Mouse (Mus musculus): ENCODE results near the gene Cipc. TPM values are rescaled to one million over a fixed set of nuclear protein-coding genes. Genes with fewer than 3 reads are reported as not detected.

Cipc gene
- polyA plus RNA-seq, 1 experiment from 2014 or later, result 37.9 TPM

GRCm38 (mm10) chr12:86950161-86950960 lies 3.5 kb downstream of the Cipc start:
- 73% methylated on average over 16 of the region's 16 CpGs for WGBS
- Histone ChIP-seq H3K4me1 (ENCODE audit: control insufficient read depth, insufficient read depth, low read length) (peaks cover 20% of the 10 kb centered on the region), H3K4me2 (no peak overlapping the region), H3K4me3 (ENCODE audit: low read depth, low read length) (no peak overlapping the region), H3K27ac (ENCODE audit: low read depth, low read length) (peak overlapping the region; percentile 40), H3K9me3 (ENCODE audit: control insufficient read depth, low read length) (no peaks in the 10 kb centered on the region), H3K36me3 (ENCODE audit: control insufficient read depth, insufficient read depth, low read length) (peaks cover 6% of the 10 kb centered on the region; the same call in 1 of the 2 replicates), H3K9ac (ENCODE audit: low read length) (peak overlapping the region; percentile 27; the same call in 1 of the 2 replicates), H3K27me3 (ENCODE audit: control insufficient read depth, insufficient read depth, low read length) (no peaks in the 10 kb centered on the region)
- DNase-seq (ENCODE audit: low spot score, missing footprints) (peak; percentile 83), ATAC-seq (ENCODE audit: low FRiP score) (no peak)

- Histone ChIP-seq H3K27me3 (ENCODE audit: control insufficient read depth, insufficient read depth, low read length) (no peaks in the 10 kb centered on the region), H3K4me3 (ENCODE audit: low read depth, low read length) (no peak overlapping the region), H3K36me3 (ENCODE audit: control insufficient read depth, insufficient read depth, low read length) (peaks cover 6% of the 10 kb centered on the region; the same call in 1 of the 2 replicates), H3K4me2 (no peak overlapping the region), H3K9ac (ENCODE audit: low read length) (no peak overlapping the region), H3K4me1 (ENCODE audit: control insufficient read depth, insufficient read depth, low read length) (peaks cover 18% of the 10 kb centered on the region), H3K27ac (ENCODE audit: low read depth, low read length) (no peak overlapping the region), H3K9me3 (ENCODE audit: control insufficient read depth, low read length) (no peaks in the 10 kb centered on the region)
- peak; percentile 45 for DNase-seq (ENCODE audit: low spot score, missing footprints)
- WGBS, result 91% methylated on average over 3 of the region's 3 CpGs
- ATAC-seq (ENCODE audit: low FRiP score), result no peak
Measured at GRCm38 (mm10) chr12:86950961-86951360, 4.1 kb downstream of the Cipc start.

- Histone ChIP-seq H3K9ac (ENCODE audit: low read length) (no peak overlapping the region), H3K36me3 (ENCODE audit: control insufficient read depth, insufficient read depth, low read length) (peaks cover 6% of the 10 kb centered on the region; the same call in 1 of the 2 replicates), H3K4me3 (ENCODE audit: low read depth, low read length) (no peak overlapping the region), H3K4me2 (no peak overlapping the region), H3K4me1 (ENCODE audit: control insufficient read depth, insufficient read depth, low read length) (peaks cover 15% of the 10 kb centered on the region), H3K27me3 (ENCODE audit: control insufficient read depth, insufficient read depth, low read length) (no peaks in the 10 kb centered on the region), H3K27ac (ENCODE audit: low read depth, low read length) (no peak overlapping the region), H3K9me3 (ENCODE audit: control insufficient read depth, low read length) (no peaks in the 10 kb centered on the region)
- 75% methylated on average over 10 of the region's 10 CpGs for WGBS
- peak; percentile 82 for DNase-seq (ENCODE audit: low spot score, missing footprints)
- ATAC-seq (ENCODE audit: low FRiP score), result no peak
Measured at GRCm38 (mm10) chr12:86952331-86952850, 5.5 kb downstream of the Cipc start.

GRCm38 (mm10) chr12:86955894-86956293 lies 9.1 kb downstream of the Cipc start:
- Histone ChIP-seq H3K9me3 (ENCODE audit: control insufficient read depth, low read length) (no peaks in the 10 kb centered on the region), H3K27me3 (ENCODE audit: control insufficient read depth, insufficient read depth, low read length) (no peaks in the 10 kb centered on the region), H3K36me3 (ENCODE audit: control insufficient read depth, insufficient read depth, low read length) (peaks cover 25% of the 10 kb centered on the region), H3K4me2 (no peak overlapping the region), H3K4me3 (ENCODE audit: low read depth, low read length) (no peak overlapping the region), H3K9ac (ENCODE audit: low read length) (no peak overlapping the region), H3K4me1 (ENCODE audit: control insufficient read depth, insufficient read depth, low read length) (peaks cover 2% of the 10 kb centered on the region; the same call in 1 of the 2 replicates), H3K27ac (ENCODE audit: low read depth, low read length) (no peak overlapping the region)
- WGBS, result 98% methylated on average over 2 of the region's 2 CpGs
- no peak for ATAC-seq (ENCODE audit: low FRiP score)
- DNase-seq (ENCODE audit: low spot score, missing footprints), result peak; percentile 60

- Histone ChIP-seq H3K4me2 (no peak overlapping the region), H3K4me3 (ENCODE audit: low read depth, low read length) (no peak overlapping the region), H3K27me3 (ENCODE audit: control insufficient read depth, insufficient read depth, low read length) (no peaks in the 10 kb centered on the region), H3K36me3 (ENCODE audit: control insufficient read depth, insufficient read depth, low read length) (peaks cover 37% of the 10 kb centered on the region), H3K9me3 (ENCODE audit: control insufficient read depth, low read length) (no peaks in the 10 kb centered on the region), H3K9ac (ENCODE audit: low read length) (no peak overlapping the region), H3K27ac (ENCODE audit: low read depth, low read length) (no peak overlapping the region), H3K4me1 (ENCODE audit: control insufficient read depth, insufficient read depth, low read length) (no peaks in the 10 kb centered on the region)
- DNase-seq (ENCODE audit: low spot score, missing footprints) (no peak), ATAC-seq (ENCODE audit: low FRiP score) (no peak)
- WGBS, result 91% methylated on average over 5 of the region's 5 CpGs
Measured at GRCm38 (mm10) chr12:86958558-86958957, 11.7 kb downstream of the Cipc start.

GRCm38 (mm10) chr12:86959661-86960060 lies 12.8 kb downstream of the Cipc start:
- H3K27me3 ChIP-seq (ENCODE audit: control insufficient read depth, insufficient read depth, low read length), result no peaks in the 10 kb centered on the region
- no peaks in the 10 kb centered on the region for H3K4me1 ChIP-seq (ENCODE audit: control insufficient read depth, insufficient read depth, low read length)
- ATAC-seq (ENCODE audit: low FRiP score), result no peak
- H3K27ac ChIP-seq (ENCODE audit: low read depth, low read length), result no peak overlapping the region
- H3K9me3 ChIP-seq (ENCODE audit: control insufficient read depth, low read length), result no peaks in the 10 kb centered on the region
- H3K9ac ChIP-seq (ENCODE audit: low read length), result no peak overlapping the region
- H3K36me3 ChIP-seq (ENCODE audit: control insufficient read depth, insufficient read depth, low read length), result peaks cover 34% of the 10 kb centered on the region
- no peak for DNase-seq (ENCODE audit: low spot score, missing footprints)
- H3K4me2 ChIP-seq, result no peak overlapping the region
- no peak overlapping the region for H3K4me3 ChIP-seq (ENCODE audit: low read depth, low read length)
- 98% methylated on average over 5 of the region's 5 CpGs for WGBS

- Histone ChIP-seq H3K9ac (ENCODE audit: low read length) (no peak overlapping the region), H3K4me2 (no peak overlapping the region), H3K9me3 (ENCODE audit: control insufficient read depth, low read length) (no peaks in the 10 kb centered on the region), H3K27me3 (ENCODE audit: control insufficient read depth, insufficient read depth, low read length) (no peaks in the 10 kb centered on the region), H3K27ac (ENCODE audit: low read depth, low read length) (no peak overlapping the region), H3K4me1 (ENCODE audit: control insufficient read depth, insufficient read depth, low read length) (no peaks in the 10 kb centered on the region), H3K36me3 (ENCODE audit: control insufficient read depth, insufficient read depth, low read length) (peaks cover 34% of the 10 kb centered on the region), H3K4me3 (ENCODE audit: low read depth, low read length) (no peak overlapping the region)
- DNase-seq (ENCODE audit: low spot score, missing footprints), result no peak
- no peak for ATAC-seq (ENCODE audit: low FRiP score)
- 87% methylated on average over 15 of the region's 15 CpGs for WGBS
Measured at GRCm38 (mm10) chr12:86960138-86960537, 13.3 kb downstream of the Cipc start.

GRCm38 (mm10) chr12:86960791-86961335 lies 14.0 kb downstream of the Cipc start:
- DNase-seq (ENCODE audit: low spot score, missing footprints) (no peak), ATAC-seq (ENCODE audit: low FRiP score) (no peak)
- Histone ChIP-seq H3K4me2 (no peak overlapping the region), H3K27ac (ENCODE audit: low read depth, low read length) (no peak overlapping the region), H3K9me3 (ENCODE audit: control insufficient read depth, low read length) (no peaks in the 10 kb centered on the region), H3K27me3 (ENCODE audit: control insufficient read depth, insufficient read depth, low read length) (no peaks in the 10 kb centered on the region), H3K36me3 (ENCODE audit: control insufficient read depth, insufficient read depth, low read length) (peaks cover 34% of the 10 kb centered on the region), H3K4me1 (ENCODE audit: control insufficient read depth, insufficient read depth, low read length) (no peaks in the 10 kb centered on the region), H3K4me3 (ENCODE audit: low read depth, low read length) (no peak overlapping the region), H3K9ac (ENCODE audit: low read length) (no peak overlapping the region)
- 95% methylated on average over 3 of the region's 3 CpGs for WGBS

Data from midbrain, embryonic 11.5 days (tissue).